In the genomic region with DNA sequence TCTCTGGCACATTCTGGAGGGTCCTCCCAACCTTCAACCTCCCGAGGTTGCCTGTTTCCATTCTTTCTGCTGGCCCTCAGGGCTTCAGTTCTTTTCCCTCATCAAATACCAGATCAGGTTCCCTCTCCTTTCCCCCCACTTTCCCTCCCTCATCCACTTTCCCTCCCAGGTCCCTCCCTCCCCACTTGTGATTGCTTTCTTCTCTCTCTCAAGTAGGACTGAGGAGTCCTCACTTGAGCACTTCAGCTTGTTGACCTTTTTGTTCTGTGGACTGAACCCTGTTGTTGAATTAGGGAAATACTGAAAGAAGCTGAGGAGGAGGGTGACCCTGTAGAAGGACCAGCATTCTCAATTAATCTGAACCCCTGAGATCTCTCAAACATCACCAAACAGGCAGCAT, we compare ENCODE assay signal across 22 mouse cellular contexts. TPM values are rescaled to one million over a fixed set of nuclear protein-coding genes. Genes with fewer than 3 reads are reported as not detected.
DNase-seq lines count a peak whose midpoint lies in the region; ATAC-seq and TF ChIP-seq lines count a peak whose summit lies in the region.
"Had no signal": no experiment of that assay in that cellular context is flagged by ENCODE, and none has a peak within 500 bp of the region (broad histone marks: within the 10 kb centered on the region; RNA-seq: fewer than 3 reads in every experiment).

No protein-coding gene starts in this region.

- no peak for TF ChIP-seq CTCF in lung, postnatal 0 days (IDR thresholded peaks at IDR 0.05)

- no peak overlapping the region for H3K9ac ChIP-seq in lung, postnatal 0 days (replicated peaks; ENCODE audit: low read depth)
- H3K9ac ChIP-seq: embryonic facial prominence, embryonic 13.5 days; embryonic facial prominence, embryonic 15.5 days; forebrain, embryonic 12.5 days had no signal

- H3K4me3 ChIP-seq in lung, postnatal 0 days (ENCODE audit: low read depth, low read length), result no peak overlapping the region
- H3K4me3 ChIP-seq: embryonic facial prominence, embryonic 13.5 days; embryonic facial prominence, embryonic 15.5 days; erythroblast, embryonic 14.5 days; forebrain, embryonic 10.5 days; forebrain, embryonic 12.5 days had no signal

- TF ChIP-seq EP300 in lung, postnatal 0 days (IDR thresholded peaks at IDR 0.05), result 0 out of 2 replicates have a peak, but pooled peaks have one; percentile 22

- no peaks in the 10 kb centered on the region for H3K9me3 ChIP-seq in lung, postnatal 0 days (ENCODE audit: low read length)
- H3K9me3 ChIP-seq: embryonic facial prominence, embryonic 13.5 days; embryonic facial prominence, embryonic 15.5 days; forebrain, embryonic 10.5 days; forebrain, embryonic 12.5 days had no signal

- H3K36me3 ChIP-seq in lung, postnatal 0 days (ENCODE audit: insufficient read depth, low read length), result no peaks in the 10 kb centered on the region
- H3K36me3 ChIP-seq: embryonic facial prominence, embryonic 13.5 days; embryonic facial prominence, embryonic 15.5 days; forebrain, embryonic 10.5 days; forebrain, embryonic 12.5 days had no signal

- no peak overlapping the region for H3K4me2 ChIP-seq in lung, postnatal 0 days (replicated peaks; ENCODE audit: low read depth, low read length)
- H3K4me2 ChIP-seq: embryonic facial prominence, embryonic 13.5 days; embryonic facial prominence, embryonic 15.5 days; forebrain, embryonic 12.5 days had no signal

- DNase-seq in lung, postnatal 0 days (ENCODE audit: low spot score), result peak; percentile 32
- DNase-seq in lung, postnatal 4 days, result no peak
- peak; percentile 6 for DNase-seq in lung, postnatal 14 days
- peak; percentile 65 for DNase-seq in lung, postnatal 36 days
- DNase-seq in left cerebral cortex, postnatal 10 days (ENCODE audit: extremely low spot score in 1 of 2, low spot score in 2 of 2), result no peak
- no peak for DNase-seq in heart, adult 11 months
- DNase-seq: adrenal gland, adult 2 months; adrenal gland, postnatal 10 days; adrenal gland, postnatal 25 days; cerebellum, adult 11 months; cerebellum, adult 18-20 months; cerebellum, adult 8-10 months; cerebellum, adult 9-11 months; cerebellum, postnatal 14 days; cerebellum, postnatal 36 days; embryo, embryonic 11 days had no signal

- H3K27me3 ChIP-seq in lung, postnatal 0 days (replicated peaks; ENCODE audit: insufficient read depth, low read length), result no peaks in the 10 kb centered on the region
- H3K27me3 ChIP-seq: embryonic facial prominence, embryonic 13.5 days; embryonic facial prominence, embryonic 15.5 days; forebrain, embryonic 12.5 days had no signal

- H3K4me1 ChIP-seq in lung, postnatal 0 days (ENCODE audit: insufficient read depth, low read depth, low read length), result no peaks in the 10 kb centered on the region
- H3K4me1 ChIP-seq: embryonic facial prominence, embryonic 13.5 days; embryonic facial prominence, embryonic 15.5 days; forebrain, embryonic 10.5 days; forebrain, embryonic 12.5 days had no signal

- 45% methylated on average over 1 of the region's 1 CpGs for WGBS in lung, postnatal 0 days

- no peak overlapping the region for H3K27ac ChIP-seq in lung, postnatal 0 days (ENCODE audit: low read length)
- H3K27ac ChIP-seq: embryonic facial prominence, embryonic 13.5 days; embryonic facial prominence, embryonic 15.5 days; forebrain, embryonic 10.5 days; forebrain, embryonic 12.5 days had no signal

- ATAC-seq in lung, postnatal 0 days, result peak; percentile 21; the same call in 1 of the 2 replicates
- ATAC-seq: forebrain, embryonic 14.5 days had no signal

- intact Hi-C loops in left cerebral cortex, postnatal 10 days (cut with DNase I), result no loop called here

RNA-seq across cellular contexts. Expression of a gene that starts 23.2 kb away (rescaled TPM):
- polyA plus RNA-seq in lung, postnatal 0 days (2015; fragmentation: Nextera tagmentation; extraction: Ambion mirVana), result 7.7 and 10.0 TPM in 2 replicates
- total RNA-seq in left cerebral cortex, postnatal 10 days (2021), result 1 to 10 TPM; 2.5 to 3.0 TPM
- polyA plus RNA-seq: erythroblast, embryonic 14.5 days had no signal

Comparison
In these comparisons a context has a peak if more than half of its experiments do, and no peak if none do; other contexts are left out.
1. DNase-seq: peak in lung, postnatal 0 days (single experiment), lung, postnatal 14 days (single experiment) and lung, postnatal 36 days (single experiment); none in lung, postnatal 4 days (0 of 2), left cerebral cortex, postnatal 10 days (0 of 2) and heart, adult 11 months (single experiment).